Mouse (Mus musculus) cerebellum, adult 11 months (tissue): ENCODE results near the gene Nfasc.
A peak's percentile ranks its signal among the peaks of the same experiment; 100 is the strongest.

Experiments used
- DNase-seq: peaks from one replicate; pipeline ENCODE4 v3.0.0; 2022

Gene Nfasc

DNA sequence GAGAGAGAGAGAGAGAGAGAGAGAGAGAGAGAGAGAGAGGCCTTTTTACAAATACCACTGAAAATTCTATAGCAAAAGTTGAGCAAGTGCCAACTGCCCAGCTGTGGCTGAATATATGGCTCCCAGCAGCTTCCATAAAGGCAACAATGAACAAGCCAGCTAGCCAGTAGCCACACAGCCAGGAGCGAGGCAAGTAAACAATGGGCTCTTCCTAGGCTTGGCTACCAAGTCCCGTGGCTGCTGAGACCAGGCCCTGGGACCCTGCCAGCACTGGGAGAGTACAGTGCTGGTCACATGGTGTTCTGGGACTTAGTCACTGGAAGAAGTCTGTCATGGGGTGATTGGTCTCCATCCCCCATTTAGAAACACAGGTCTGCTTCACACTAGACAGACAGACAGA is 14.0 kb downstream of the Nfasc start:
- peak; percentile 47 for DNase-seq

DNA sequence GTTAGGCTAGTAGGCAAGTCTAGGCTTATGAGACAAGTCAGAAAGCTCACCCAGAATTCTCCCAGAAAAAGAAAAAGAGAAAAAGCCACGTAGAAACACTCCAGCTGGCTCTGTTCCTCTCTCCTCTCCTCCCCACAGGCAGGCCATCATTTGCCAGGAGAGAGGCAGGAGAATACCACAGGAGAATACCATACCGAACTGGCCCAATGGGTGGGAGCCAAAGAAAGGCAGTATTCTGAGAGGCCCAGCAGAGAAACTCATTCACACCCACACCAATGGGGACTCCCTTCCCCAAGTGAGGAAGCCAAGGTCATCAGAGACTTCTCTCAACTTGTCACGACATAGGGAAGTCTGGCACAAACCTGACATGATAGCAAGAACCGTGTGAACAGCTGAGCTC is 19.2 kb downstream of the Nfasc start:
- DNase-seq, result no peak

GRCm38 (mm10) chr1:132721266-132721665 is 20.3 kb downstream of the Nfasc start:
- no peak for DNase-seq

DNA sequence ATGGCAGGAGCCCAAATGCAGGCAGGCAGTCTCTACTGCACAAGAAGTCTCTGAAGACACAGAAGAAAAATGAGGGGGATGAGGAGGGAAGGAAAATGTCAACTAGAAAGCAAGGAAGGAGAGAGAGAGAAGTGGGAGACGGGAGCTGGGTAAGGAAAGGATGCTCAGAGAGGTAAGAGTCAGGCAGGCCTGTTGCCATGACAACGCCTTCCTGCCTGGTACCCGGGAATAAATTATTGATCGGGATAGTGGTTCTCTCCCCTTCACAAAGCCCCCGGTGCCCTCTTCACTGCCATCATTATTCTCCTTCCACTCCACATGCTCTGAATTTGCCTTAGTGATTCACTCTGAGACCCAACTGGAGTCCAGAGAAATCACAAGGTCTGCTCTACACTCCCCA is 23.4 kb downstream of the Nfasc start:
- no peak for DNase-seq

- DNase-seq, result no peak
These were observed 26.6 kb downstream of the Nfasc start for GRCm38 (mm10) chr1:132715044-132715443.

- DNase-seq, result peak; percentile 29
These were observed 32.2 kb downstream of the Nfasc start for GRCm38 (mm10) chr1:132709419-132709818.

GRCm38 (mm10) chr1:132707301-132707700 is 34.3 kb downstream of the Nfasc start:
- no peak for DNase-seq

GRCm38 (mm10) chr1:132703467-132703866 is 38.1 kb downstream of the Nfasc start:
- DNase-seq, result no peak

DNA sequence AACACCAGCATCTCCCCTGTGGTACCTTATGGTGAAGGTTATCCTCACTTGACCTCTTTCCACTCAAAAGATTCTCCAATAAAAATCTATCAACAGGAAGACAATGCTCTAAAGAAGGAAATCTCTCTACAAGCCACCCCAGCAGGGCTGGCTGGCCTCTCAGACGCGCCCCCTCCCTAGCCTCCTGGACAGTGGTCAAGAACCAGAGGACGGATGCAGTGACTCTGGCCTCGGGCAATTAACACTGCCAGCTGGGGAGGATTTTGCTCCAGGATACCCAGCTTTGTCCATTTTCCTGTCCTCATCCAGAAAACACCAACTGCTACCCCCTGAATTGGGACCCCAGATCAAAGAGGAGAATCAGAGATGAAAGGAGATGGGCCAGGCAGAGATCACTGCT is 44.7 kb downstream of the Nfasc start:
- no peak for DNase-seq

- no peak for DNase-seq
These were observed 45.4 kb downstream of the Nfasc start for GRCm38 (mm10) chr1:132696232-132696631.

DNA sequence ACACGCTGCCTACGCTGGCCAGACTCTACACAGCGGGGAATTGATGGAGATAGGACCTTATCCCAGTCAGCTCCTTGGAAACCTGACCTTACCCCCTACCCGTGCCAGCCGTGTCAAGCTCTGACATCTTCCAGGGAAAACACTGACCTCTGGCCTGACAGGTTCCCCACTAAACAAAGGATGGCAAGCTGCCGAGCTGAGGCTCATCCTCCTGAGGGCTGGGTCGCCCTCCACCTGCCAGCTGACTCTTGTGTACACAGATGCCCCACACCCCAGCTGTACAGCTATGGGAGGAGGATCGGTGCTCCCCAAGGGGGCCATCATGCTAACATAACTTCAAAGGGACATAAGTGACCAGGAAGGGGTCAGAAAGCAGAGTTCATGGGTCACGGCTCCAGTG is 47.6 kb downstream of the Nfasc start:
- peak; percentile 22 for DNase-seq

- DNase-seq, result no peak
These were observed 52.4 kb downstream of the Nfasc start for GRCm38 (mm10) chr1:132689181-132689580.

- no peak for DNase-seq
These were observed 62.7 kb downstream of the Nfasc start for GRCm38 (mm10) chr1:132678935-132679334.

- DNase-seq, result no peak
These were observed 63.5 kb downstream of the Nfasc start for GRCm38 (mm10) chr1:132678076-132678475.

DNA sequence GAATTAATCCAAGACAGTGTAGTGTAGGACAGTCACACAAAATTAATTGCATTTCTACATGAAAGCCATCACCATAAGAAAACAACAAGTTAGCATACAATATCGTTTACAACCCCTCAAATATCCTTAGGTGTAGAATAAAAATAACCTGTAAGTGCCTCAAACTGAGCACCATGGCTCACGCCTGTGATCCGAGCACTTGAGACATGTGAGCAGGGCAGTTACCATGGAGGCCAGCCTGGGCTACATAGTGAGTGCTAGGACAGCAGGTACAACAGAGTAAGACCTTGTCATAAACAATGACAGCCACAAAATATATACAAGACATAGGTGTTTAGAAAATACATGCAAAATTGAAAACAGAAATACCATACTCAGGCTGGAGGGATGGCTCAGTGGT is 68.9 kb downstream of the Nfasc start:
- DNase-seq, result no peak

GRCm38 (mm10) chr1:132669200-132669599 is 72.4 kb downstream of the Nfasc start:
- no peak for DNase-seq

DNA sequence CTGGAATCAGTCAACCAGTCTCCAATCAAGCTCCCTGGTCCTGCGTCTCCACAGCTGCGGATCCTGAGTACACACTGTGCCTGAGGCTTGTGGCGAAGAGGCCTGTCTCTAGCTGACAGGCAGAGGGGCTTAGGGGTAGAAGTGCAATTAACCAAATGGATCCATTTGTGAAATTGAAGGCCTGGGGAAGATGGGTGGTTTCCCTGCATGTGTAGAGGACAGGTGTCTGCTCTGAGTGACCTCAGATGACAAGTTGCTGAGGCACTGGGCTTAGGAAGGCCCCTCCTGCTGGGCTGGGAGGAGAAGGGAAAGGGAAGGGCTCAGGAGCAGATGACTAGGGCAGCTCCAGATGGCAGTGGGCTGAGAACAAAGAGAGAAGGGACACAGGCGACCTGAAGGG is 81.2 kb downstream of the Nfasc start:
- no peak for DNase-seq

- DNase-seq, result no peak
These were observed 82.0 kb downstream of the Nfasc start for GRCm38 (mm10) chr1:132659604-132660003.

DNA sequence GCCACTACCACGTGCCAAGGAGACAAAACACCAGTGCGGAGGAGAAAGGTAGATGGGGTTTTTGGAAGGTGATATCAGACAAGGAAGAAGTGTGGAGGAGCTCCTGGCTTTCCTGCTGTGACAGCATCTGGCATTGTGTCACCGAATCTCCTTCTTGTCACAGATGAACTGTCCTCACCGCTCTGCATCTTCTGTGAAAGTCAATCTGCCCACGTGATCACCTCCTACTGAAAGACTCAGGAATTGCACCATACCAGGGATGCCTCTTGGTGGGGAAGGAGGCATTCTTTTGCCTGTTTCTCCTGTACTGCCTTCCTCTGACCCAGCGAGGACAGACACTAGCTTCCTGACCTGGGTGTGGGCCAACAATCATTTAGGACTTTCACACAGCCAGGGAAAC is 86.0 kb downstream of the Nfasc start:
- peak; percentile 52 for DNase-seq

GRCm38 (mm10) chr1:132654769-132655168 is 86.8 kb downstream of the Nfasc start:
- DNase-seq, result no peak

DNA sequence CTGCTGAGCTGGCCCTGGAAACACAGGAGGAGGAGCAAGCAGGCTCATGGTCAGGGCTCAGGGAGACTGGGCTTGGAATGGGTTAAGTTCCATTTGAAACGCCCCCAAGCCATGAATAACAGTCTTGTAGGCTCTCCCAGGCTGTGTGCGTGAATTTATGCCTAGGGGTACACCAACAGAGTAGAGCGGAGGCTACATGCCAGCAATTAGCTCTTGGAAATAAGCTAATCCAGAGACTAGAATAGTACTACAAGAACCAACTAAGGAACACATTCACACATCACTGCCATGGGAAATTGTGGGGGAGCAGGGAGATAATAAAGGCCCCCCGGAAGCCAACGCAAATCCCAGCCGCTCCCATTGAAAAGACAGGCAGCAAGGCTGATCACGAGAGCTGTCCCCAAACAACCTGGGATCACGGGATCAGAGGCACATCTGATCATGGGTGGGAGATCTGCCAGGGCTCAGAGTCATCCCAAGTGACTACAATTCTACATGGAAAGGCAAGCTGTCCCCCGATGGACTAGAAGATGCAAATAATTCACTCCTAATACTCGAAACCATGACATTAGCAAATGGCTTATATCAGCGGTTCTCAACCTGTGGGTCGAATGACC is 87.6 kb downstream of the Nfasc start:
- DNase-seq, result no peak

GRCm38 (mm10) chr1:132653161-132653560 is 88.4 kb downstream of the Nfasc start:
- DNase-seq, result no peak

DNA sequence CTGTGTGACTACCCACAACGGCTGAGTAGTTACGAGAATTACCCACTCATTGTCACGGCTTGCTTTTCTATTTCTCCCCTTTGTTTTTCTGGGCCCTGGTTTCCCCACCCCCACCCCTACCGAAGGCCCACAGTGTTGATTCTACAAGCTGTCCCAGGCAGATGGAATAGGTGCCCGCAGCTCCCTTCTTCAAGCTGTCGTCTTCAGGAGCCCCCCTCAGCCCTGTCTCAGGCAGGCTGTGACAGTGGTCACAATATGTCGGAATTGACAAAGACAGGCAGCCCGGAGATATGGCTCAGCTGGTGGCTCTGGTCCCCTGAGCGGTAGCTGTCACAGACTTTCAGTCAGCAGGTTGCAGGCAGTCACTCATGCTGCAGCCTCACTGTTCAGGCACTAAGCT is 90.9 kb downstream of the Nfasc start:
- DNase-seq, result no peak

DNA sequence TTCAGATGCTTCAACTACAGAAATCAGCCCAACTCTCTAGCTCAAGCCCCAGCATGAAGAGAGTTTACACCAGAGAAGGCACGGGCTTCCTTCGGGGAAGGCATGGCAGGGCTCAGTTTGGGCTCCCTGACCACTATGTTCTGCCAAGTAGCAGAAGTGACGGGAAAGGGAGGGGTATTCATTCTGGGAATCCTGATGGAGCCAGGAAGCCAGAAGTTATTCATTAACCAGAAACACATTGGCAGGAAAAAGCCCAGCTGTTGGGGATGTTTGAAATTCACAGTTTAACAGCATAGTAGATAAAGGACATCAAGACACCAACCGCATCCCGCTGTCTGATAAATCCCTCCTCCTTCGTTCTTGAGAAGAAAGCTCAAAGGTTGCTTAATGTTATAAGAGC is 93.6 kb downstream of the Nfasc start:
- no peak for DNase-seq

DNA sequence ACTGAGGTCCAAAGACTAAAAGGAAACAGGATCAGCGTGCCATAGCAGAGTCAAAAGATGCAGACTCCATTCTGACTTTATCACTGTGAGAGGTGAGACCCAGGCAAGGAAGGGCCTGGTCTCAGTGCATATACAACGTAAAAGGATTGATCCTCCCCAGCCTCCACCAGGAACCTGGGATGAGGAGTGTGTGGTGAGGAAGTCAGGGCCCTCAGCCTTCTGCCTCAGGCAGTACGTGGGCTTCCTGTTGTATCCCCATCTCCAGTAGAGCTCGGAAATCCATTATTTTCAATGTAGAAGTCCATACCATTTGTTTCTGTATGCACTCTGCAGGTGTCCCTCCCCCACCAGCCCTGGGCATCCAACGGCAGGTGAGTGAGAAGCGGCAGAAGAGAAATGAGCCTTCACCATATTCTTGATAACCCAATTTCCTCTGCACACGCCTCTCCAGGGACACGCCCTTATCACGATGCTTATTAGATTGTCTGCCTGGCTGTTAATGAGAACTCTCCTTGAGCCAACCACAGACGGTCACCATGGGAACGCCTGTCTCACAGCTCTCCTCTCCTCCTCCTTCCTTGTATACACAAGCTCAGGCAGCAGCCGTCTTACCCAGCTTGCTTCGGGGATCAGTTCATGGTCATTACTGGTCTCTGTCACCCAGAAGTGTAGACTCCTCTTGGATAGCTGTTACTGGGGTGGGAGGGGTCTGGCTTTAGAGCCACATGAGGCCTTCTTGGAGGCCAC is 100.4 kb downstream of the Nfasc start:
- DNase-seq, result no peak
